Mouse (Mus musculus) adrenal gland, postnatal 36 days (tissue): ENCODE measurements around the gene Tnfrsf9. TPM values are rescaled to one million over a fixed set of nuclear protein-coding genes. Genes with fewer than 3 reads are reported as not detected.

Experiments
- total RNA-seq, 2 experiments: library from RNA; stranded (reverse); gene quantifications; 2 replicates each; pipeline ENCODE4 v1.2.3; 2021

Tnfrsf9 gene
- total RNA-seq, 2 experiments from 2014 or later, result 0.50 TPM; not detected in 1

Other genes starting within 250 kb of the Tnfrsf9 start
- gene Errfi1, start 60.6 kb upstream of the Tnfrsf9 start, total RNA-seq, result 10 to 100 TPM; 42.6 to 82.9 TPM
- gene Park7, start 125 bp upstream of the Tnfrsf9 start, total RNA-seq, result 100 to 1,000 TPM; 283 to 288 TPM
- not detected for gene Uts2, start 82.5 kb downstream of the Tnfrsf9 start, total RNA-seq
- gene Per3, start 130.1 kb downstream of the Tnfrsf9 start, total RNA-seq, result 10 to 100 TPM; 12.3 to 25.1 TPM
- 10 to 100 TPM; 74.9 to 86.0 TPM for gene Vamp3, start 143.4 kb downstream of the Tnfrsf9 start, total RNA-seq
- not detected for gene Gm13090, start 175.0 kb downstream of the Tnfrsf9 start, total RNA-seq